Mouse (Mus musculus) ES-Bruce4 (cell line): ENCODE data around the gene Kdm4c. TPM values are rescaled to one million over a fixed set of nuclear protein-coding genes. Genes with fewer than 3 reads are reported as not detected.
"Not testable (repeated sequence)": the region's sequence is repeated elsewhere in the genome, so short reads cannot be mapped to it uniquely, and the experiment has no call there.

ENCODE experiments used
- H3K27ac ChIP-seq: 2 replicates; pipeline ENCODE4 v1.5.1; 2012; ENCODE audit warnings: low read length, inconsistent platforms; ENCODE audit not compliant: insufficient read depth
- H3K27me3 ChIP-seq: 2 replicates; pipeline ENCODE4 v1.6.1; 2012; ENCODE audit warnings: mild to moderate bottlenecking, low read length, inconsistent platforms; ENCODE audit not compliant: control insufficient read depth, poor library complexity, insufficient read depth, severe bottlenecking
- H3K36me3 ChIP-seq: 2 replicates; pipeline ENCODE4 v1.6.1; 2012; ENCODE audit warnings: inconsistent platforms, mild to moderate bottlenecking, low read length, moderate library complexity; ENCODE audit not compliant: control insufficient read depth, poor library complexity, insufficient read depth, severe bottlenecking
- H3K4me1 ChIP-seq: one replicate; pipeline ENCODE4 v1.8.1; 2011; ENCODE audit warnings: low read length; ENCODE audit not compliant: control insufficient read depth, insufficient read depth
- H3K4me3 ChIP-seq: 2 replicates; pipeline ENCODE4 v1.5.1; 2011; ENCODE audit warnings: low read depth, mild to moderate bottlenecking, low read length
- H3K9ac ChIP-seq: 2 replicates; pipeline ENCODE4 v1.6.1; 2012; ENCODE audit warnings: low read depth, mild to moderate bottlenecking, inconsistent platforms; ENCODE audit not compliant: poor library complexity, severe bottlenecking
- H3K9me3 ChIP-seq: replicated peaks from 2 replicates; pipeline ENCODE4 v1.6.1; 2012; ENCODE audit warnings: mild to moderate bottlenecking, low read length, inconsistent platforms; ENCODE audit not compliant: control insufficient read depth, poor library complexity, insufficient read depth, severe bottlenecking
- CTCF ChIP-seq: IDR thresholded peaks from one replicate; pipeline ENCODE4 v1.8.1; 2011; ENCODE audit warnings: low read depth, low read length
- EP300 ChIP-seq: IDR thresholded peaks from 2 replicates; pipeline ENCODE4 v1.6.1; 2011; ENCODE audit warnings: low read depth, low read length; ENCODE audit not compliant: insufficient read depth
- POLR2A ChIP-seq: IDR thresholded peaks from one replicate; pipeline ENCODE4 v1.8.1; 2011; ENCODE audit warnings: low read length; ENCODE audit not compliant: insufficient read depth
- polyA plus RNA-seq: library from polyadenylated mRNA; stranded (reverse); fragments of >200 nt; gene quantifications from 2 replicates; pipeline ENCODE4 v1.2.4, GENCODE M21; 2011; ENCODE audit warnings: low read depth; ENCODE audit not compliant: missing spikeins, insufficient read depth, insufficient read length

The Kdm4c gene
- polyA plus RNA-seq, 1 experiment = 67.5 TPM

DNA sequence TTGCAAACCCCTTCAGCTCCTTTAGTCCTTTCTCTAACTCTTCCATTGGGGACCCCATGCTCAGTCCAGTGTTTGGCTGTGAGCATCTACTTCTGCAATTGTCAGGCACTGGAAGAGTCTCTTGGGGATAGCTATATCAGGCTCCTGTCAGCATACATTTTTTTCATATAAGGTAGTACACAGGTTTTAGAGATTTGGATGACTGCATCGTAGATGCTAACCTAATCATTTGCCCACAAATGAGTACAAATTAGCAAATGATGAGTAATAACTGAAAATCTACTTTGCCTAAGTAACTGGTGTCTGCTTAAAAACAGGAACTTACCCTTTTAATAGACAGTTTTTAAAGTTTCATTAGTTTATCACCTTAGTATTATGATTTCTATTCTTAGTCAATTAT lies 77.0 kb downstream of the Kdm4c start:
- peaks cover 6% of the 10 kb centered on the region; the same call in 1 of the 2 replicates for H3K36me3 ChIP-seq
- H3K27ac ChIP-seq = no peak overlapping the region
- H3K9me3 ChIP-seq = no peaks in the 10 kb centered on the region
- no peak for TF ChIP-seq POLR2A
- no peak for TF ChIP-seq EP300
- no peak for TF ChIP-seq CTCF
- H3K27me3 ChIP-seq = no peaks in the 10 kb centered on the region
- H3K9ac ChIP-seq = no peak overlapping the region
- H3K4me1 ChIP-seq = no peaks in the 10 kb centered on the region
- no peak overlapping the region for H3K4me3 ChIP-seq

DNA sequence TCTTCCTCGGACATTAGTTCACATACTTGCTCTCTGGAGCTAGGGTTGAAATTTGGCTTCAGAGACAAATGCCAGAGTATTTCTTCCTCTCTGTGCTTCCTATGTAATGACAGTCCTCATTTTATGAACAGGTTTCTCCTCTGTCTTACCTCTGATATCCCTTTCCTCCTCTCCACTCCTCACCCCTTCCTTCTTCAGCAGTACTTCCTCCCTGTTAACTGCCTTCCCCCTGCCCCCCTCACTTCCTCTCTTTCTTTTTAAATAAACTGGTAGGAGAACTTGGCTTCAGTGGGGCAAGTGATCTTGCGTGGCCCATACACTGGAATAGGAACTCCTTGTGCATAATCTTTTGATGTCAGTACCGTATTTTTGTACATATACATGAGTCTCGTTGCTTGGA lies 115.2 kb downstream of the Kdm4c start:
- H3K36me3 ChIP-seq = peaks cover 16% of the 10 kb centered on the region
- no peaks in the 10 kb centered on the region for H3K27me3 ChIP-seq
- H3K4me3 ChIP-seq = no peak overlapping the region
- no peaks in the 10 kb centered on the region for H3K4me1 ChIP-seq
- H3K9me3 ChIP-seq = no peaks in the 10 kb centered on the region
- no peak overlapping the region for H3K27ac ChIP-seq
- no peak overlapping the region for H3K9ac ChIP-seq
- no peak for TF ChIP-seq POLR2A
- no peak for TF ChIP-seq CTCF
- no peak for TF ChIP-seq EP300

DNA sequence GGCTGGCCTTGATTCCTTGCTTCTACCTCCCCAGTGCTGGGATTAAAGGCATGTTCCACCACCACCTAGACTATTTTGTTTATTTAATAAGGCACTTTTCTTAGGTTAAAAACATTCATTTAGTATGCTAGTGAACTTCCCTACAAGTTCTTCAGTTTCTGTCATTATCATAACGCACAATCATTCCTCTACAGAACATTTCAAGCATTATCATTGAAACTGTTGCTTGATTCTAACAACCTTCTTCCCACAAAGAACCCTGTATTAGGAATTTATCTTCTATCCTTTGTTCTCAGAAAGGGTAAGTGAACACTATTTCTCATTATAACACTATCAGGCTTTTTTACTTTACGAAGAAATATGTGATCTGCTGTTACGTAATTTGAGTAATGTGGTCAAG lies 118.0 kb downstream of the Kdm4c start:
- H3K4me1 ChIP-seq = no peaks in the 10 kb centered on the region
- H3K27ac ChIP-seq = no peak overlapping the region
- H3K4me3 ChIP-seq = no peak overlapping the region
- H3K36me3 ChIP-seq = peaks cover 17% of the 10 kb centered on the region
- H3K9ac ChIP-seq = no peak overlapping the region
- no peaks in the 10 kb centered on the region for H3K27me3 ChIP-seq
- H3K9me3 ChIP-seq = no peaks in the 10 kb centered on the region
- TF ChIP-seq CTCF = no peak
- no peak for TF ChIP-seq POLR2A

DNA sequence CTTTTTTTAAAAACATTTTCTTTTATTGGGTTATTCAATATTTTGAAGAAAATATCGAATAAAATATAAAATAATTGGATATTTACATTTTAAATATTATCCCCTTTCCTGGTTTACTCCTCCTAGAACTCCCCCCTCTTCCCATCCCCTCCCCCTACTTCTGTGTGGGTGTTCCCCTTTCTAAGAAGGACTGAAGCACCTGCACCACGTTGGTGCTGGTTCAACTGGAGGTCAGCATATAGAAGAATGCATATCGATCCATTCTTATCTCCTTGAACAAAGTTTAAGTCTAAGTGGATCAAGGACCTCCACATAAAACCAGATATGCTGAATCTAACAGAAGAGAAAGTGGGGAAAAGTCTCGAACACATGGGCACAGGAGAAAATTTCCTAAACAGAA lies 144.3 kb downstream of the Kdm4c start:
- H3K9me3 ChIP-seq = no peaks in the 10 kb centered on the region
- no peak overlapping the region for H3K4me3 ChIP-seq
- TF ChIP-seq EP300 = no peak
- no peak for TF ChIP-seq CTCF
- no peak for TF ChIP-seq POLR2A
- H3K4me1 ChIP-seq = no peaks in the 10 kb centered on the region
- H3K27ac ChIP-seq = no peak overlapping the region
- H3K9ac ChIP-seq = no peak overlapping the region
- peaks cover 14% of the 10 kb centered on the region for H3K36me3 ChIP-seq
- H3K27me3 ChIP-seq = no peaks in the 10 kb centered on the region

DNA sequence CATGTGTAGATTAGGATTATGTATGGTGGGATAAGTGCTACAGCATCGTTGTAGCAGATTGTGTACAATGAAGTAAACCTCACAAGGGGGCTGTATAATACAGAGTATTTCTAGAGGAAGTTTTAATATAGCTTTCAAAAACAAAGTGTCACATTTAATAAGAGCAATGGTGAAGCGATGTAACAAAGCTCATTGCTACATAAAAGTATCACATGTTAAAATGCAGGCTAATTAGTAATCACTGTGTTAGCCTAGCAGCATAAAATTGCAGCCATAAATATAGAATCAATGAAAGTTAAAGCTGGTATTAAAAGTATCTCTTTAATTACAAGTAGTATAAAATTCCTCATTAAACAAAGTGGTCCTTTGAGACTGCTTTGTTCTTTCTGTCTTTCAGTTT lies 150.9 kb downstream of the Kdm4c start:
- no peak overlapping the region for H3K9ac ChIP-seq
- no peak overlapping the region for H3K4me3 ChIP-seq
- H3K4me1 ChIP-seq = no peaks in the 10 kb centered on the region
- H3K36me3 ChIP-seq = peaks cover 20% of the 10 kb centered on the region
- H3K27me3 ChIP-seq = no peaks in the 10 kb centered on the region
- TF ChIP-seq POLR2A = no peak
- TF ChIP-seq CTCF = no peak
- TF ChIP-seq EP300 = no peak
- no peaks in the 10 kb centered on the region for H3K9me3 ChIP-seq
- no peak overlapping the region for H3K27ac ChIP-seq

DNA sequence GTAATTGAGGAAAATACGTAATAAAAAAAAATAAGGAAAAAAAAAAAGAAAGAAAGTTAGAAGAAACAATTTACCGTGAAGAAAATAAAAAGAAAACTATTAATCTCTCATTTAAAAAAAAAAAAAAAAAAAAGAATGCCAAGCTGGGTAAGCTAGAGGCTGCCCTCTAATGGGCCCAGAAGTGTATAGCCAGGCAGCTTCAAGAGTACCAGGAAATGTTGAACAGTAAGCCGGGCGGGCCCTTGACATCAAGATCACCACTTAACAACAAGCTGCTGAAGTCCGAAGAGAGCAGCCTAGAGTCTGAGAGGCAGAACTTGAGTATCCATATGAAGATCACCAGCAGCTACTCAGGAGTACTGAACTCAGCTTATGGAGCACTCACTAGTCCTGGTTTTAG lies 154.3 kb downstream of the Kdm4c start:
- TF ChIP-seq EP300 = no peak
- TF ChIP-seq POLR2A = no peak
- TF ChIP-seq CTCF = no peak
- Histone ChIP-seq H3K4me1 (no peaks in the 10 kb centered on the region), H3K4me3 (no peak overlapping the region), H3K9ac (no peak overlapping the region), H3K27ac (no peak overlapping the region), H3K9me3 (no peaks in the 10 kb centered on the region), H3K27me3 (no peaks in the 10 kb centered on the region), H3K36me3 (peaks cover 17% of the 10 kb centered on the region)

DNA sequence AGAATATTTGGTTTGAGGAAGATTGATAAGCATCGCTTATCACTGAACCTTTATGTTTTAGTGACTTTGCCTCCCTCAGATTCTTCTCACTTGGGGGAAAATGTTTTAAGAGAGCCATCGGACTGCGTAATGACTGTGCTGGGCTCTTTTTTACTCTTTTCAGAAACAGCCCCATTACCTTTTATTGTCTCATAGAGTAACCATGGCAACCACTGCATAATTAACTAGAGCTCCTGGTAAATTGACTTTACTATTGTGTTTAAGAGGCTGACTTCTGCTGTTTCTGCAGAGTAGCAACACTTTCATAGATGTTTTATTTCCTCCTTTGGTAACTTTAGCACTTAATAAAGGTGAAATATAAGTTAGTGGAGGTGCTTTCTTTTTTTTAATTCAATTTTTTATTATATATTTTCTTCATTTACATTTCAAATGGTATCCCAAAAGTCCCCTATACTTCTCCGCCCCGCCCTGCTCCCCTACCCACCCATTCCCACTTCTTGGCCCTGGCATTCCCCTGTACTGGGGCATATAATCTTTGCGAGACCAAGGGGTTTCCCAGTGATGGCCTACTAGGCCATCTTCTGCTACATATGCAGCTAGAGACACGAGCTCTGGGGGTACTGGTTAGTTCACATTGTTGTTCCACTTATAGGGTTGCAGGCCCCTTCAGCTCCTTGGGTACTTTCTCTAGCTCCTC lies 159.5 kb downstream of the Kdm4c start:
- peaks cover 25% of the 10 kb centered on the region for H3K36me3 ChIP-seq
- not testable (repeated sequence) for H3K27me3 ChIP-seq, H3K9ac ChIP-seq, H3K4me3 ChIP-seq, H3K4me1 ChIP-seq, H3K9me3 ChIP-seq, H3K27ac ChIP-seq
